Mouse (Mus musculus): Measurements from ENCODE around the gene Taok3. TPM values are rescaled to one million over a fixed set of nuclear protein-coding genes. Genes with fewer than 3 reads are reported as not detected.

Taok3 gene
- polyA plus RNA-seq, 1 experiment from 2014 or later: 33.5 TPM

DNA sequence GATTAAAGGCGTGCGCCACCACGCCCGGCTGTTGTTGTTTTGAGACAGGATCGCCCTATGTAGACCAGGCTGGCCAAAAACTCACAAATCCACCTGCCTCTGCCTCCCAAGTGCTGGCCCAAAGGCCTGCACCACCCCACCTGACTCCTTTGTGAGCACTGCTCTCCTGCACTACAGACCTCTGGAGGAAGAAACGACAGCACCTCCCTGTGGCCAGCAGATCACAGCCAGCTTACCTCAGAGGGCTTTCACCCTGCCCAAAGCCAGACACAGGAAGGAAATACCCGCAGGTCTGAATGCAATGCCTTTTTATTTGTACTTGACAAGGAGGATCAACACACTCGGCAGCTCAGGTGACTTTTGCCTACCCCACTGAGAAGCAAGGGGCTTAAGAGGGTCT, 162.4 kb downstream of the Taok3 start:
- peaks cover 14% of the 10 kb centered on the region for H3K4me1 ChIP-seq (replicated peaks; ENCODE audit: control insufficient read depth, insufficient read depth, low read length)
- no peak overlapping the region for H3K27ac ChIP-seq (ENCODE audit: low read length)
- no peak overlapping the region for H3K4me2 ChIP-seq (ENCODE audit: low read depth, low read length)
- no peaks in the 10 kb centered on the region for H3K27me3 ChIP-seq (ENCODE audit: control insufficient read depth, insufficient read depth, low read depth, low read length)
- H3K9ac ChIP-seq (ENCODE audit: low read length): no peak overlapping the region
- 83% methylated on average over 8 of the region's 8 CpGs for WGBS
- H3K36me3 ChIP-seq (ENCODE audit: control insufficient read depth, insufficient read depth, low read length): peaks cover 18% of the 10 kb centered on the region
- no peaks in the 10 kb centered on the region for H3K9me3 ChIP-seq (ENCODE audit: control insufficient read depth, low read length)
- H3K4me3 ChIP-seq (ENCODE audit: low read length): no peak overlapping the region
- ATAC-seq (ENCODE audit: low read depth): no peak

DNA sequence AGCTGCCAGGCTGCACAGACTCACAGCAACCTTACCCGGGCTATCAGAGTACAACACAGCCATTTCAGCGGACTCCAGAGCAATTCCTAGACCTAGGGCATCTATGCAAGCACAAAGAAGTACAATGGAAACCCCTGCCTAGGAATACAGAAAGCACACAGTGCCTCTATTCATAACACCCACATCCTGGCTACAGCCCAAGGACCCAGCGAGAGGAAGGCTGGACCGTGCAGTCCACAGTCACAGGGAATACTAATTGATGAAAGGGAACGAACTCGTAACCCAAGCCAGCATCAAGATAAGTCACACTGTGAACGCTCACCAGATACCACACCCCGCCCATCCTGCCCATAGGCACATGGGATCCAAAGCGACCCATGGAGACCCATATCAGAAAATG, 164.1 kb downstream of the Taok3 start:
- Histone ChIP-seq H3K9ac (ENCODE audit: low read length) (no peak overlapping the region), H3K27me3 (ENCODE audit: control insufficient read depth, insufficient read depth, low read depth, low read length) (no peaks in the 10 kb centered on the region), H3K27ac (ENCODE audit: low read length) (no peak overlapping the region), H3K4me1 (replicated peaks; ENCODE audit: control insufficient read depth, insufficient read depth, low read length) (peaks cover 21% of the 10 kb centered on the region), H3K4me3 (ENCODE audit: low read length) (no peak overlapping the region), H3K9me3 (ENCODE audit: control insufficient read depth, low read length) (no peaks in the 10 kb centered on the region), H3K36me3 (ENCODE audit: control insufficient read depth, insufficient read depth, low read length) (peaks cover 18% of the 10 kb centered on the region), H3K4me2 (ENCODE audit: low read depth, low read length) (no peak overlapping the region)
- ATAC-seq (ENCODE audit: low read depth): no peak
- WGBS: 77% methylated on average over 9 of the region's 9 CpGs

- no peak overlapping the region for H3K4me3 ChIP-seq (ENCODE audit: low read length)
- no peaks in the 10 kb centered on the region for H3K27me3 ChIP-seq (ENCODE audit: control insufficient read depth, insufficient read depth, low read depth, low read length)
- H3K27ac ChIP-seq (ENCODE audit: low read length): no peak overlapping the region
- no peak overlapping the region for H3K9ac ChIP-seq (ENCODE audit: low read length)
- peaks cover 15% of the 10 kb centered on the region for H3K4me1 ChIP-seq (replicated peaks; ENCODE audit: control insufficient read depth, insufficient read depth, low read length)
- no peaks in the 10 kb centered on the region for H3K9me3 ChIP-seq (ENCODE audit: control insufficient read depth, low read length)
- no peak for ATAC-seq (ENCODE audit: low read depth)
- peaks cover 18% of the 10 kb centered on the region for H3K36me3 ChIP-seq (ENCODE audit: control insufficient read depth, insufficient read depth, low read length)
- no peak overlapping the region for H3K4me2 ChIP-seq (ENCODE audit: low read depth, low read length)
- WGBS: 32% methylated on average over 7 of the region's 7 CpGs
These were observed 164.8 kb downstream of the Taok3 start for GRCm38 (mm10) chr5:117284682-117285081.

DNA sequence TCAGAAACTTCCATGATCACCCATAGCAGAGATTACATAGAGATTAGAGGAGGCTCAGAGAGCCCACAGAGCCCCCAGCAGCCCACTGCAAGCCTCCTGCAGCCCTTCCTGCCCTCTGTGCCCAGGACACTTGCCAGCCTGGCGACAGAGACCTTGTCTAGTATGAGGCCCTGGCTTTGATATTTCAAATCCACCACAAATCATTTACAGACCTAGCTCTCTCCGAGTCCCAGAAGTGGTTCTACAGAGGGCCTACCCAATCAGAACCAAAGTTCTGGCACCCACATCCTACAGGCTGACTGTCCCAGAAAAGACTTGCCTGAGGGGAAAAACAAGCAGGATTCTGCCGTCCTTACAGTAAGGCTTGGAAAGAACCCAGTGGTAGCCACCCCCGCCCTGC, 165.3 kb downstream of the Taok3 start:
- no peak overlapping the region for H3K9ac ChIP-seq (ENCODE audit: low read length)
- no peaks in the 10 kb centered on the region for H3K27me3 ChIP-seq (ENCODE audit: control insufficient read depth, insufficient read depth, low read depth, low read length)
- no peak overlapping the region for H3K27ac ChIP-seq (ENCODE audit: low read length)
- H3K4me3 ChIP-seq (ENCODE audit: low read length): no peak overlapping the region
- WGBS: 73% methylated on average over 4 of the region's 4 CpGs
- no peak overlapping the region for H3K4me2 ChIP-seq (ENCODE audit: low read depth, low read length)
- ATAC-seq (ENCODE audit: low read depth): no peak
- no peaks in the 10 kb centered on the region for H3K9me3 ChIP-seq (ENCODE audit: control insufficient read depth, low read length)
- peaks cover 18% of the 10 kb centered on the region for H3K36me3 ChIP-seq (ENCODE audit: control insufficient read depth, insufficient read depth, low read length)
- H3K4me1 ChIP-seq (replicated peaks; ENCODE audit: control insufficient read depth, insufficient read depth, low read length): peaks cover 15% of the 10 kb centered on the region

GRCm38 (mm10) chr5:117286286-117286685, 166.4 kb downstream of the Taok3 start:
- Histone ChIP-seq H3K27ac (ENCODE audit: low read length) (no peak overlapping the region), H3K36me3 (ENCODE audit: control insufficient read depth, insufficient read depth, low read length) (peaks cover 18% of the 10 kb centered on the region), H3K4me3 (ENCODE audit: low read length) (peak overlapping the region; percentile 58), H3K4me2 (ENCODE audit: low read depth, low read length) (peak overlapping the region; percentile 75), H3K4me1 (replicated peaks; ENCODE audit: control insufficient read depth, insufficient read depth, low read length) (peaks cover 15% of the 10 kb centered on the region), H3K9ac (ENCODE audit: low read length) (peak overlapping the region; percentile 72), H3K27me3 (ENCODE audit: control insufficient read depth, insufficient read depth, low read depth, low read length) (no peaks in the 10 kb centered on the region), H3K9me3 (ENCODE audit: control insufficient read depth, low read length) (no peaks in the 10 kb centered on the region)
- 33% methylated on average over 3 of the region's 3 CpGs for WGBS
- ATAC-seq (ENCODE audit: low read depth): no peak

DNA sequence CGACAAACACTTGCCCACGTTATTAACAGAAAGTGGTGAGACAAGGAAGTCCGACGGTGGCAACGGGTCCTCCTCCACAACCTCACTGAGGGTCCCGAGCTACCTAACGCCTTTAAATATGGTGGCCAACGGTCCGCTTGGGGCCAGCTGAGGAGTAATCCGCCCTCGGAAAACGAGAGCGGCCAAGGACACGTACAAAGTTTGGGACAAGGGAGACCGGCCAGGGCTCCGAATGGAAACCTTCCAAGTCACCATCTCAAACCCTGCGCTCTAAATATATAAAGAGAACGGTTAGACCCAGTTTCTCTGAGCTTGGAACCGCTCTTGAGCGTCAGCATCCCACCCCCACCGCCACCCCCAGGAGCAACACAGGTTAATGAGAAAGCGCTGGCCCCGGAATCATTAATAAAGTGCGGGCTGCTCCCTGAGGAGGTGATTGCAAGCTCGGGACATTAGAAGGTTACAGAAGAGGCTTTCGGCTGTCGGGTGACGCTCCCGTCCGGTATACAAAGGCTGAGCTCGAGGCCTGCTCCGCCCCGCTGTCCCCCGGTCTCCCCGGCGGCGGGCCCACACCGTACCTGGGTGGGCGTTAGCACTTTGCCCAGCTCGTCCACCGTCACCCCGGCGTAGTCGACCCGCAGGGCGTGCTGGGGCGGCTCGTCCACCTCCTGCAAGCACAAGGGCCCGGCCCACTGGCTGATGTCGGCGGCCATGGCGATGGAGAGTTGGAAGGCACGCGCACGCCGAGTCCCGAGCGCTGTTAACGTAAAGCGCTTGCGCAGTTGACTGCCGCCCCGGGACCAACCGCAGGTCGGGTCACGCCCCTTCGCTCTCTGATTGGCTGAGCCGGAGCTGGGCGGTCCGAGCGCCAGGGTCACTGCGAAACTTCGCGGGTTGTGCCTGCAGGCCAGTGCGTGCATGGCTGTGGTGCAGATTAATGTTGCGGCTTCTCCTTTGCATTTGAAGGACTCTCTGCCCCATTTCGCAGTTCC, 167.2 kb downstream of the Taok3 start, which contains the start of gene Pebp1:
TSS of gene Pebp1 (minus strand) at position 795 of the 992 bp plus-strand sequence.
- Histone ChIP-seq H3K9ac (ENCODE audit: low read length) (peak within 1 kb of the TSS; percentile 72), H3K36me3 (ENCODE audit: control insufficient read depth, insufficient read depth, low read length) (peaks cover 13% of the 10 kb centered on the region), H3K27ac (ENCODE audit: low read length) (peak within 1 kb of the TSS; percentile 33), H3K4me2 (ENCODE audit: low read depth, low read length) (peak within 1 kb of the TSS; percentile 75), H3K4me3 (ENCODE audit: low read length) (peak within 1 kb of the TSS; percentile 58), H3K9me3 (ENCODE audit: control insufficient read depth, low read length) (no peaks in the 10 kb centered on the region), H3K4me1 (replicated peaks; ENCODE audit: control insufficient read depth, insufficient read depth, low read length) (peaks cover 15% of the 10 kb centered on the region), H3K27me3 (ENCODE audit: control insufficient read depth, insufficient read depth, low read depth, low read length) (no peaks in the 10 kb centered on the region)
- under 1% methylated on average over 73 of the region's 77 CpGs for WGBS
- ATAC-seq (ENCODE audit: low read depth): peak; percentile 99

GRCm38 (mm10) chr5:117289646-117290045, 169.7 kb downstream of the Taok3 start:
- ATAC-seq (ENCODE audit: low read depth): no peak
- Histone ChIP-seq H3K27ac (ENCODE audit: low read length) (no peak overlapping the region), H3K27me3 (ENCODE audit: control insufficient read depth, insufficient read depth, low read depth, low read length) (no peaks in the 10 kb centered on the region), H3K4me2 (ENCODE audit: low read depth, low read length) (no peak overlapping the region), H3K9ac (ENCODE audit: low read length) (no peak overlapping the region), H3K36me3 (ENCODE audit: control insufficient read depth, insufficient read depth, low read length) (peaks cover 4% of the 10 kb centered on the region; the same call in 1 of the 2 replicates), H3K9me3 (ENCODE audit: control insufficient read depth, low read length) (no peaks in the 10 kb centered on the region), H3K4me3 (ENCODE audit: low read length) (no peak overlapping the region), H3K4me1 (replicated peaks; ENCODE audit: control insufficient read depth, insufficient read depth, low read length) (peaks cover 15% of the 10 kb centered on the region)

DNA sequence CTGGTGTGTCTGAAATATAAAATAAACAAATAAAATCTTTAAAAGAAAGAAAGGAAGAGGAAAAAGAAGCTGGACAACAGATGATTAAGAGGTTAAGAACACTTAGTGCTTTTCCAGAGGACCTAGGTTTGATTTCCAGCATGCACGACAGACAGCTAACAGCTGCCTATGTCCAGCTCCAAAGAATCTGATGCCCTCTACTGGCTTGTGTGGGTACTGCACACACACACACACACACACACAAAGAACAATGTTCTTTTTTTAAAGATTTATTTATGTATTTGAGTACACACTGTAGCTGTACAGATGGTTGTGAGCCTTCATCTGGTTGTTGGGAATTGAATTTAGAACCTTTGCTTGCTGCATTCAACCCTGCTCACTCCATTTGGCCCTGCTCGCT, 170.2 kb downstream of the Taok3 start:
- WGBS: 87% methylated on average over 2 of the region's 2 CpGs
- no peak overlapping the region for H3K27ac ChIP-seq (ENCODE audit: low read length)
- no peaks in the 10 kb centered on the region for H3K36me3 ChIP-seq (ENCODE audit: control insufficient read depth, insufficient read depth, low read length)
- ATAC-seq (ENCODE audit: low read depth): no peak
- no peak overlapping the region for H3K4me2 ChIP-seq (ENCODE audit: low read depth, low read length)
- H3K9me3 ChIP-seq (ENCODE audit: control insufficient read depth, low read length): no peaks in the 10 kb centered on the region
- no peaks in the 10 kb centered on the region for H3K27me3 ChIP-seq (ENCODE audit: control insufficient read depth, insufficient read depth, low read depth, low read length)
- H3K4me3 ChIP-seq (ENCODE audit: low read length): no peak overlapping the region
- no peak overlapping the region for H3K9ac ChIP-seq (ENCODE audit: low read length)
- peaks cover 15% of the 10 kb centered on the region for H3K4me1 ChIP-seq (replicated peaks; ENCODE audit: control insufficient read depth, insufficient read depth, low read length)

DNA sequence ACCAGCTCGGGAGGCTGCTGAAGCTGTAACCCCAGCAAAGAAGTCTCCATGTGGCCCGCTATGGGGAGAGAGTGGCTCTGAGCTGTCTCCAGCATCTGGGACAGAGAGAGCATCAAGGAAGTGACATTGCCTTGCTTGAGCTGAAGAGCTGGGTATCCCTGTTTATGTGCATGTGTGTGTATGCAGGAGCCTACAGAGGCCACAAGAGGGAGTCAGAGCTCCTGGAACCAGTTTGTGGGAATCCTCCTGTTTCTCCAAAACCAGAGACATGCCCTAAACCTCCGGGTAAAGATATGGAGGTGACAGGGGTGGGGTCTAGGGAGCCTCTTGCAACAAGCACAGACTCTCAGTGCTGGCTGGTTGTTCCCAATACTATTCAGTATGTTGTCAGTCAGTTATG, 171.4 kb downstream of the Taok3 start:
- no peak for ATAC-seq (ENCODE audit: low read depth)

More for the DNA sequence above, 171.4 kb downstream of the Taok3 start:
- Histone ChIP-seq H3K9ac (ENCODE audit: low read length) (no peak overlapping the region), H3K4me3 (ENCODE audit: low read length) (no peak overlapping the region), H3K27ac (ENCODE audit: low read length) (no peak overlapping the region), H3K4me1 (replicated peaks; ENCODE audit: control insufficient read depth, insufficient read depth, low read length) (peaks cover 8% of the 10 kb centered on the region), H3K36me3 (ENCODE audit: control insufficient read depth, insufficient read depth, low read length) (no peaks in the 10 kb centered on the region), H3K9me3 (ENCODE audit: control insufficient read depth, low read length) (no peaks in the 10 kb centered on the region), H3K27me3 (ENCODE audit: control insufficient read depth, insufficient read depth, low read depth, low read length) (no peaks in the 10 kb centered on the region), H3K4me2 (ENCODE audit: low read depth, low read length) (no peak overlapping the region)
- 77% methylated on average over 3 of the region's 3 CpGs for WGBS
